Mouse (Mus musculus) cerebellum, postnatal 10 days (tissue): ENCODE results near the gene Iqschfp.

Source experiments
- DNase-seq, 2 experiments: peaks; one replicate each; pipeline ENCODE4 v3.0.0; 2021; ENCODE audit warnings: mixed read lengths in 2 of 2

The Iqschfp gene

GRCm38 (mm10) chr3:68536071-68536470, 644.0 kb downstream of the Iqschfp start:
- no peak for DNase-seq

DNA sequence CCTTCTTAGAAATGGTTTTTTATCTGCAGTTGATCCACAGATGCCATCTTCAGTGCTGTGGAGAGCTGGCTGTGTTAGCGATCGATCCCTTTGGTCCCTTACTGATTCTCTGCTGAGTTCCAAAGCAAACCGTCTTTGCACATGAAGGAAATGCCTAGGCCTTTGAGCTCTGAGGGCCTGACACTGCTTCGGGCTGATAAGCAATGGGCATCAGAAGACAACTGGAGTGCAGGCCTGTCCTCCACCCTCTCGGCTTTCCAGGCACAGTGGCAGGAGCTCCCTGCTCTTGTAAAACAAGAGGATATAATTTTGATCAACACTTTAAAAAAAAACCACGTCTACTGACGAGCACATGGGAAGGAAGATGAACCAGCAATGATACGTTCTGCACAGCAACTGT, 649.7 kb downstream of the Iqschfp start:
- no peak for DNase-seq

DNA sequence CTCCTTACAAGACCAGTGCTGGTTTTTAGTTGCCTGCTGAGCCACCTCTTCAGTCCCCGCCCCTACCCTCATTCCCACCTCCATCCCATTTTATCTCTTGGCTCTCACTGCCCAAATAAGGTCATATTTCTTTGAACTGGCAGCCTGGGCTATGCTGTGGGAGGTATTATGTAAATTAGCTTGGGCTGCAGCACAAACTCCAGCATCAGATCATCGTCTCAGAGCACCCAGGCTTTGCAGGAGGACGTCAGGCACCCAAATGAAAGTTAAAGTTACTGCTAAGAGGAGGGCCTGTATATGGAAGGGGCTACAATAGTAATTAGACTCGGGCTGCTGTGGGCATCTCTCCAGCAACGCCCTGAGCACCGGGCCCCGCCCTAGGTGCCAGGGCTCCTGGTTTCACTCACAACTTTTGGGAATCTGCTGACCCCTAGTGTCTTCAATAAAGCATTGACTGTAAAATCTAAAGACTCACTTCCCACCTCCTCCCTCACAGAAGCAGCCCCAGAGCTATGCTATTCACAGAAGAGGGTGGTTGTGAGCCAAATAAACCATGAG, 651.0 kb downstream of the Iqschfp start:
- DNase-seq = peak; percentile 82 to 84

DNA sequence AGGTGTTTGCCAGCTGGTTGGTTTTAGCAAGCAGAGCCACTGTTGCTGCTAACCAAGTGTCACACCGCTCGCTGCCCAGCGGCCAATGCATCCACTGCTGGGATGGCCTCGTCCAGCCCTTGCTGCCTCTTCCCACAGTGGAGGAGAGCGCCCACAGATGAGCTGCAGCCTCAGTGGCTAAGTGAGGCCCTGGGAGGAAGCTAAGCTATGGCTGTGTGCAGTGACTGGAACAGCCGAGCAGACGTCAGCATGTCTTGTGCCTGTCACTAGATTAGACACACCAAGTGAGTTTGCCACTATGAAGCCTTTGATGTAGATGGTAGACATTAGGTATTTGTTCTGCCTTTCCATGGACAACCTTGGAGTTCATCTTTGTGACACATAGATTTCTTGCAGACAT, 652.8 kb downstream of the Iqschfp start:
- DNase-seq = peak in 1 of 2 experiments; percentile 9

DNA sequence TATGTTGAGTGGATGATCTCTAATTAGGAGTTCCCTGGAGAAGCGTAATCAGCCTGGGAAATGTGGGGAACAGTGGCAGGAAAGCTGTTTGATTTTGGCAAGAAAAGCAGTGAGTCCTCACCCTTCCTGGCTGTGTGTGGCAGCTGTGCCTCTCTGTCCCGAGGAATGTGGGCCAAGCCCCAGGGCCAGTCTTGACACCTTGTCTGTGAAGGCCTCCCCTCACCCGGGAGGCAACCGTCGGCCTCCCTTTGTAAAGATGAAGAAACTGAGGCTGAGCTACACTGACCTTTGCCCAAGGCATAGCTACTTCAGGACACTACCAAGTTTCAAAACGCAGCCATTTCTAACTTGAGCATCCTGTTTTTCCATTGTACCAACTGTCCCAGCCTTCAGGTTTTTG, 653.9 kb downstream of the Iqschfp start:
- DNase-seq = peak in 1 of 2 experiments; percentile 32

DNA sequence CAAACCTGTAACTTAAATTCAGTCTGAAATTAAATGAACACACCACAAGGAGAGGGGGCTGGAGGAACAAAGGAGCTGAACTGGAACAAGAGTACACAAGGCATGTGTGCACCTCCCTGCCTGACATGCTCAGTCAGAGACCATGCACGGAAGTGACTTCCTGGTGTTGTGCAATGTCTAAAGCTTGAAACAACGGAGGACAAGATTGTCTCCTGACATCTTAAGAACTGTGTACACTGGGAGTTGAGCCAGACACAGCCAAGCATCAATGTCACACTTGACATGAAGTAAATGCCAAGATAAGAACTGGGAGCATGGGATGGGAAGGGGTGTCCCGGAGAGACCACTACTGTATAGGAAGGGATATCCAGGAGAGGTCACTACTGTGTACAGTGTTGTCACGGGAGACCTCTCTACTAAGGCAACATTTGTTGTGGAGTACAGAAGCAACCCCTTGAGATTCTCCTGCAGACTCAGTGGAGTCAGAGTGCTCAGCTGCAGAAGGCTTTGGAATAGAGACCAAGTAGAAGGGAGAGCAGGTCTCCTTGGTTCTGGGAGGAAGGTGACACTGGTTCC, 663.1 kb downstream of the Iqschfp start:
- no peak for DNase-seq

DNA sequence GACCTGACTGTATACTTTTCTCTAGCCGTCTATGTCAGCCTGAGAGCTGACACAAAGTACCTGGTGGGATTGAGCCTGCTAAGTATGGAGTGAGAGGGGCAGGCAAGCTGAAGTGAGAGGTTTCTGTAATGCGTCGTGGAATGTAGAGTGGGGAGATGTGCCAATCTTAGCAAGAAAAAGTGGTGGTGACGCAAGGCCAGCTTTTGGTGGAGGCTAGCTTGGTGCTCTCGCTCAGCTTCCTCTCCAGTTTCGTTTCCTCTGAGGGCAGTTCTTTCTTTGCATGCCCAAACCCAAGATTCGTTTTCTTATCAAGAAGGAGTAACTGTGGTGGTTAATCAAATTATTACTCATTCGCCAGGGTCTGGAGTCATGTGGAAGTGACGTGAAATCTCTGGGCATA, 664.9 kb downstream of the Iqschfp start:
- DNase-seq = no peak

DNA sequence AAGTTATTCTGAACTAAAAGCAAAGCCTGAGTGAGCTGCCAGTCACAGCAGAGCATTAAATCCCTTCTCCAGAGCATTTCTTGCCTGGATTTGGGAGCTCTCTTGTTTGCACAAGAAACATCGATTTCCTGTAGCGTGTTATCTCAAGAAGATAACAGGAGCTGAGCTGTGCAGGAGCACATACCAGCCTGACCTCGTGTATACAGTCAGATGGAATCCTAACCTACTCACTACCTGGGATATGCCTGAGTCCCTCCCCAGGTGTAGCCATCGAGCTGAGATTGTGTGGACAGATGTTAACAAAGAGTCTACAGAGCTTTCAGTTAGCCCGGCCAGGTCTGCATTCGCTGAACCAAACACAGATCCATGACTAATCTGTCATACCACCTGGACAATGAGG, 666.7 kb downstream of the Iqschfp start:
- DNase-seq = no peak

- DNase-seq = peak; percentile 91 to 92
Observed at GRCm38 (mm10) chr3:68560057-68560456, 668.0 kb downstream of the Iqschfp start.

- peak in 1 of 2 experiments; percentile 70 for DNase-seq
Observed at GRCm38 (mm10) chr3:68562838-68563237, 670.8 kb downstream of the Iqschfp start.

GRCm38 (mm10) chr3:68563922-68564321, 671.9 kb downstream of the Iqschfp start:
- peak; percentile 88 to 91 for DNase-seq

- DNase-seq = peak in 1 of 2 experiments; percentile 16
Observed at GRCm38 (mm10) chr3:68564978-68565674, 673.1 kb downstream of the Iqschfp start.

GRCm38 (mm10) chr3:68565675-68566055, 673.6 kb downstream of the Iqschfp start:
- DNase-seq = peak in 1 of 2 experiments; percentile 27

- DNase-seq = no peak
Observed at GRCm38 (mm10) chr3:68567581-68567980, 675.5 kb downstream of the Iqschfp start.

DNA sequence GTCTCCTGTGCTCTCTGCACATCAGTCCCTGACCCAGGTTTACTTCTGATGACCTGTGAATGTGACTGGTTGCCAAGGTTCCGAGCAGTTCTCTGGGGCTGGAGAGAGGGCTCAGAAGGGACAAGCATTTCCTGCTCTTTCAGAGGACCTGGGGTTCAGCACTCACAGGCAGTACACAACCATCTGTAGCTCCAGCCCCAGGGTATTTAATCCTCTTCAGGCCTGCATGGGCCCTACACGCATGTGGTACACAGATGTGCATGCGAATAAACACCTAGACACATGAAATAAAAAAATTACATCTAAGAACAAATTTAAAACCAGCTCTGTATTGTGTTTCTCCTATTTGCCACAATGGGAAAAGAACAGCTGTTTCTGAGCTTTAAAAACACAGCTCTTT, 676.1 kb downstream of the Iqschfp start:
- DNase-seq = no peak

DNA sequence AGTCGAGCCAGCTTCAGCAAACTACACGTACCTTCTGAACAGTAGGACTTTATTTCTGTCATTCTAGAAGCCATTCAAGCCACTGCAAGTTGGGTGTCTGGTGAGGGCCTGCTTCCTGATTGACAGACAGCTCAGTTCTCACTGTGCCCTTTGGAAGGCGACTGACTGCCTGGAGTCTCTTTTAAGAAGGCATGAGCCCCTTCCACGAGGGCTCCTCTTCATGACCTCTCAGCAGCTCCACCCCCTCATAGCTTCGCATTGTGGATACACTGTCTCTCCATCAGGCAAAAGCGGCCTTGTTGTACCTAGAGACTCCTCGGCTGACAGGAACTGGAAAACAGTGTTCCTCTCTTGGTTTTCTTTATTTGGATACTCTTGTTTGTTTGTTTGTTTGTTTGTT, 676.7 kb downstream of the Iqschfp start:
- no peak for DNase-seq

DNA sequence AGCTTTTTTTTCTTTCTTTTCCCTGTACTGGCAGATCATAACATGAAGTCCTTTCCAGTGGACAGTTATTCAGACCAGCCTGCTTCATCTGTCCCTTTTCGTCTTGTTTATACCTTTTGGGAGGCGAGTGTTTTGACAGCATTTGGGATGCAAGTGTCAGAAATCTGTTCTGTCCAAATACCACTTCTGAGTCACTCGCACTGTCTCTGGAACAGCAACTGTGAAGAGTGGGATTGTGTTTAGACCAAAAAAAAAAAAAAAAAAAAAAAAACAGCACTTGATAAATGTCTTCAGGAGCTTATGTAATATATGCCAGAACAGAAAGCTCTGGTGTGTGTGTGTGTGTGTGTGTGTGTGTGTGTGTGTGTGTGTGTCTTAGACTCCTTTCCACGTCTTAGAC, 678.3 kb downstream of the Iqschfp start:
- DNase-seq = no peak

DNA sequence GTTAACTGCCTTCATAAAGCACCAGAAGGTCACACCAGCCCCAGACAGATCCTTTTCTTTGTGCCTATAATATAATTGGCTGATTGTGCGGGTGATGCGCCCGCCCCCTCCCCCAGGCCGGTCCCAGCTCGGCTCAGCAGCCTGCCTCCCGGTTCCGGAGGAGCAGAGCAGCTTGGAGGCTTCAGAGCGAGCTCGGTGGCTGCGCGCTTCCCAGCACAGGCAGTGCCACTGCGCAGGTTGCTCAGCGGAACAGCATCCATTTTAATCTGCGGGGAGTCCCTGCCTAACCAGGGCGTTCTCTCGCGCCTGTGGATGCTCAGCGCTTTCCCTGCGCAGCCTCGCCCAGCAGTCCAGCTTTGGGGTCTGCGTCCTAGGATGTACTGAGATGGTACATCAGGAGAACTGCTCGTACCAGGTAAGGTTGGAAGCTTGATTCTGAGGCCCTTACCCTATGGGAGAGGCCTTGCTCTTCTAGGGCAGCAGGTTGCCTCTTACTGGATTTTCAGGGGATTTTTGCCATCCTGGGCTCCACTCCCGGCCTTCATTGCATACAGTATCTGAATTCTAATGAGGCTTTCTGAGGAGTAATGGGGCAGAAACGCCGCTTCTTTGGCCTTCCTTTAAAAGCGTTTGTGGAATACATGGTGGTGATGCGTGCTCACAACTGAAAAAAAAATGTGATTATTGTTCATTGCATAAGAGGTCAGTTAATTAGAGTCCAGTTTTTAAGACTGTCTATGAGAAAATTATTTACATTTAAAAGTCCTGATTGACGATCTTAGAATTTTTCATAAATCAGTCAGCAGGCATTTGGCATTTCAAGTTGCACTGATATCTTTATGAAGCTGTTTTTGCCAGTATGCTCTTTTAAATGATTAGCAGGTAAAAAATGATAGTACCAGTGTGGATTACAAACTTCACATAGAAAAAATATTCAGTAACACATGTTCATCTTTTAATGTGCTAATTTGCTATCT, 680.5 kb downstream of the Iqschfp start:
- peak; percentile 90 to 93 for DNase-seq

DNA sequence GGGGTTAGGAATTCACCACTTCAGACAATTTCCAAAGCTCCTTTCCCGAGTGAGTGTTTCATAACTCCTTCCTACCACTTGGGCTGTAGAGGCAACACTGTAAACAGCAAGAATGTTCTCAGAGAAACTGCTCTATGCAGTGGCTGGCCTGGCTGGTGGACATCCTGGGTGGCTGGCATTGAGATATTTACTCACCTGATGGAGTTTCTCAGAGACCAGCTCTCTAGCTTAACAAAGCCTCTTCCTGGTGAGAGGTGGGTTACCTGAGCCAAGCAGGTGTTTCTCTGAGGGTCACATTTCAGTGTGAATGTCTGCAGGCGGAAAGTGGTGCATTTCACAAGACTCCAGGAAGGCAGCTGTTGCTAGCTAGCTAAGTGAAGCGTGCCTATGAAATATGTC, 681.2 kb downstream of the Iqschfp start:
- peak; percentile 41 to 59 for DNase-seq

DNA sequence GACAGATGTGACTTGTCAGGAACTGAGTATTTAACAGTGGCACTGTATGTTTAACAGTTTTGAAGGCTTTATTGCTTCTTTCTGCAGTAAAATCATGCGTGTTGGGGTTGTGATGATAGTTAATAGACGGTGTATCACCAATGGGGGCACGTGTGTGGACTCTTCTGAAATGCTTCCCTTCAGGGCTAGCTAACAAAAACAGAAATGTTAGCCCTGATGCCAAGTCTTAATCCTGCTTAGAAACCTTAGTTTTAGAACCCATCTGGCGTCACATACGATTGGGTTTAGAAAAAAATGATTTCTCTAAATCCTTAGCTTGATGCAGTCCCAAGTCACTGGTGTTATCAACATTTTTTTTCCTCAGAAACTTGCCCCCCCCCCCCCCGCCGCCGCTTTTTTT, 682.1 kb downstream of the Iqschfp start:
- DNase-seq = peak; percentile 5 to 46

- DNase-seq = peak; percentile 57 to 62
Observed at GRCm38 (mm10) chr3:68574565-68574964, 682.5 kb downstream of the Iqschfp start.

- DNase-seq = peak; percentile 82 to 83
Observed at GRCm38 (mm10) chr3:68575636-68576340, 683.8 kb downstream of the Iqschfp start.
